In the genomic region with DNA sequence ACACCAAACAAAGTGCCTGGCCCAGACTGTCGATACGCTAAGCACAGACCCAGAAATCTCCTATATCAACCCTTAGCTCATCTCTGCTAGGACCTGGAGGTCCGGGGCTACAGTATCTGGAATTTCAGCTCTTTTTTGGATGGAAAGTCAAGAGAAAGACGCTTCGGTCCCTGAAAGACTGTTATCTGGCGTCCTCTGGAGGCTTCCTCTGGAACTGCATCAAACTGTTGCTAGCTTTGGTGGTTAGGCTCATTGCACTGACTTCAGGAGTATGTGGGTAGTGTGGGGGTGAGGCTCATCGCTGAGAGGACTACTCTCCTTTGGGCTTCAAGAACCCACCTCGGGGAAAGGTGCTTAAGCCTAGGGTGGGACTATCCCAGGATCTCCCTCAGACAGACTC, we compare ENCODE assay signal across 8 mouse cellular contexts. TPM values are rescaled to one million over a fixed set of nuclear protein-coding genes. Genes with fewer than 3 reads are reported as not detected.
DNase-seq lines count a peak whose midpoint lies in the region; TF ChIP-seq lines count a peak whose summit lies in the region.
"Had no signal": no experiment of that assay in that cellular context is flagged by ENCODE, and none has a peak within 500 bp of the region (broad histone marks: within the 10 kb centered on the region; RNA-seq: fewer than 3 reads in every experiment).

No protein-coding gene starts in this region.

- no peak overlapping the region for H3K9ac ChIP-seq in MEL (ENCODE audit: control insufficient read depth, low read depth, low read length, poor library complexity, severe bottlenecking)
- H3K9ac ChIP-seq: limb, embryonic 12.5 days had no signal

- H3K4me3 ChIP-seq in MEL (ENCODE audit: control insufficient read depth in 1 of 2, insufficient read depth in 1 of 2, low read depth in 2 of 2, low read length in 2 of 2) = no peak overlapping the region
- H3K4me3 ChIP-seq: limb, embryonic 12.5 days had no signal

- H3K9me3 ChIP-seq in MEL (replicated peaks; ENCODE audit: insufficient read depth, low read length) = no peaks in the 10 kb centered on the region
- H3K9me3 ChIP-seq: limb, embryonic 12.5 days had no signal

- TF ChIP-seq POLR2A in MEL (IDR thresholded peaks at IDR 0.05; ENCODE audit: control insufficient read depth in 1 of 2, insufficient read depth in 1 of 2, low read depth in 1 of 2, low read length in 2 of 2, poor library complexity in 1 of 2) = no peak

- peaks cover 2 to 13% of the 10 kb centered on the region in 2 experiments; a peak in 2 of 4 replicates for H3K27me3 ChIP-seq in MEL (ENCODE audit: control insufficient read depth in 1 of 2, insufficient read depth in 2 of 2, low read length in 2 of 2)

- no peak for TF ChIP-seq EP300 in MEL (IDR thresholded peaks at IDR 0.05; ENCODE audit: low read depth in 1 of 2, low read length in 2 of 2)

- DNase-seq in A20 (ENCODE audit: low read depth, low spot score) (peak; percentile 67), MEL (ENCODE audit: low read depth, low spot score) (peak; percentile 82)
- DNase-seq in cerebellum, adult 9-10 months = peak; percentile 71
- DNase-seq in gastrocnemius, postnatal 14 days = peak; percentile 61
- DNase-seq in layer of hippocampus, adult 8-10 months (ENCODE audit: low spot score in 2 of 2) = peak; percentile 45 to 84
- peak; percentile 87 for DNase-seq in lung, postnatal 36 days
- DNase-seq in skeletal muscle tissue, adult 2 months (ENCODE audit: low read depth, low spot score) = peak; percentile 18

- no peaks in the 10 kb centered on the region for H3K79me2 ChIP-seq in MEL (ENCODE audit: control insufficient read depth, insufficient read depth, low read length, poor library complexity)

- TF ChIP-seq RAD21 in MEL (IDR thresholded peaks at IDR 0.05; ENCODE audit: low read depth, low read length) = peak; percentile 95

- peak; percentile 86 to 100 (median 99) for TF ChIP-seq CTCF in MEL (IDR thresholded peaks at IDR 0.05 in 2 of 3, conservative IDR thresholded peaks at IDR 0.05 in 1 of 3; ENCODE audit: control insufficient read depth in 1 of 3, insufficient read depth in 1 of 3, low read depth in 2 of 3, low read length in 3 of 3, poor library complexity in 1 of 3, severe bottlenecking in 1 of 3)

- intact Hi-C loops in gastrocnemius, postnatal 14 days (cut with DNase I; ENCODE audit: low total_unique reads) = no loop called here

- H3K4me1 ChIP-seq in MEL (ENCODE audit: control insufficient read depth in 1 of 2, insufficient read depth in 2 of 2, low read length in 2 of 2) = no peaks in the 10 kb centered on the region

- H3K27ac ChIP-seq in MEL (ENCODE audit: control insufficient read depth, low read depth, low read length) = no peak overlapping the region
- H3K27ac ChIP-seq: limb, embryonic 12.5 days had no signal

- H3K36me3 ChIP-seq in MEL (ENCODE audit: control insufficient read depth in 1 of 2, insufficient read depth in 2 of 2, low read length in 2 of 2) = no peaks in the 10 kb centered on the region
- H3K36me3 ChIP-seq: limb, embryonic 12.5 days had no signal

TF ChIP-seq in MEL, 35 proteins besides CTCF, POLR2A, EP300 and RAD21:
- peak; percentile 84 for TF ChIP-seq SMC3 (IDR thresholded peaks at IDR 0.05; ENCODE audit: low read depth, low read length)
- TF ChIP-seq MXI1 (IDR thresholded peaks at IDR 0.05; ENCODE audit: low read depth, low read length) = no peak
- peak; percentile 75 for TF ChIP-seq ZC3H11A (IDR thresholded peaks at IDR 0.05; ENCODE audit: low read depth, low read length)

RNA-seq across cellular contexts. Expression of a gene that starts 13.3 kb away (rescaled TPM):
- total RNA-seq in MEL (2012; rRNA removed) = not detected in 2 replicates
- polyA plus RNA-seq in MEL (2012; ENCODE audit: insufficient read depth in 1 of 2, insufficient read length in 2 of 2, low read depth in 1 of 2, low replicate concordance in 2 of 2, missing spikeins in 1 of 2) = not detected
- not detected for total RNA-seq in gastrocnemius, postnatal 14 days (2021)
- under 1 TPM in 1 of 4 experiments, not detected in 3; 0.10 TPM for total RNA-seq in layer of hippocampus, adult 8-10 months (2022)
- polyA plus RNA-seq: limb, embryonic 12.5 days had no signal

RNA-seq across cellular contexts. Expression of a gene that starts 22.3 kb away (rescaled TPM):
- not detected in 2 replicates for total RNA-seq in MEL (2012; rRNA removed)
- polyA plus RNA-seq in MEL (2012; ENCODE audit: insufficient read depth in 1 of 2, insufficient read length in 2 of 2, low read depth in 1 of 2, low replicate concordance in 2 of 2, missing spikeins in 1 of 2) = not detected
- total RNA-seq in gastrocnemius, postnatal 14 days (2021) = not detected
- total RNA-seq in layer of hippocampus, adult 8-10 months (2022) = not detected
- polyA plus RNA-seq: limb, embryonic 12.5 days had no signal

RNA-seq across cellular contexts. Expression of a gene that starts 56.4 kb away (rescaled TPM):
- total RNA-seq in MEL (2012; rRNA removed) = 61.7 and 63.0 TPM in 2 replicates
- polyA plus RNA-seq in MEL (2012; ENCODE audit: insufficient read depth in 1 of 2, insufficient read length in 2 of 2, low read depth in 1 of 2, low replicate concordance in 2 of 2, missing spikeins in 1 of 2) = 100 to 1,000 TPM in 1 of 2 experiments, not detected in 1; 140 TPM
- total RNA-seq in gastrocnemius, postnatal 14 days (2021) = 10 to 100 TPM; 16.1 to 17.8 TPM
- 10 to 100 TPM; 30.9 to 37.3 (median 34.9) TPM for total RNA-seq in layer of hippocampus, adult 8-10 months (2022)

Comparison
In these comparisons a context has a peak if more than half of its experiments do, and no peak if none do; other contexts are left out.
1. DNase-seq: peak in every context shown above with its lines; median percentile 87 in lung, postnatal 36 days; 82 in MEL; 71 in cerebellum, adult 9-10 months; 67 in A20; 64 in layer of hippocampus, adult 8-10 months; 61 in gastrocnemius, postnatal 14 days; 18 in skeletal muscle tissue, adult 2 months.